Mouse (Mus musculus): Measurements from ENCODE around the gene Reg3a.
"Not testable (repeated sequence)": the region's sequence is repeated elsewhere in the genome, so short reads cannot be mapped to it uniquely, and the experiment has no call there.

Gene Reg3a

GRCm38 (mm10) chr6:78380409-78380808, at the start of gene Reg3a:
TSS of gene Reg3a (plus strand) at chr6:78380709.
- DNase-seq = no peak

- no peak for DNase-seq
Observed at GRCm38 (mm10) chr6:78331919-78332569, 48.5 kb upstream of the Reg3a start.

- no peak for DNase-seq
Observed at GRCm38 (mm10) chr6:78340296-78340695, 40.2 kb upstream of the Reg3a start.

GRCm38 (mm10) chr6:78341689-78342088, 38.8 kb upstream of the Reg3a start:
- no peak for DNase-seq

GRCm38 (mm10) chr6:78361971-78362563, 18.4 kb upstream of the Reg3a start:
- no peak for DNase-seq

- no peak for DNase-seq
Observed at GRCm38 (mm10) chr6:78370357-78370756, 10.2 kb upstream of the Reg3a start, which contains the start of gene Reg3b. TSS of gene Reg3b (plus strand) at chr6:78370657.

GRCm38 (mm10) chr6:78378765-78379164, 1.7 kb upstream of the Reg3a start, which contains the start of gene Reg3d:
TSS of gene Reg3d (minus strand) at chr6:78378865.
- no peak for DNase-seq

- DNase-seq = no peak
Observed at GRCm38 (mm10) chr6:78385609-78386008, 5.1 kb downstream of the Reg3a start.

GRCm38 (mm10) chr6:78395323-78395722, 14.8 kb downstream of the Reg3a start, which contains the start of gene Reg2:
TSS of gene Reg2 (plus strand) at chr6:78395623.
- DNase-seq = not testable (repeated sequence)

- DNase-seq = not testable (repeated sequence)
Observed at GRCm38 (mm10) chr6:78422411-78422810, 41.9 kb downstream of the Reg3a start, which contains the start of gene Reg1. TSS of gene Reg1 (plus strand) at chr6:78422711.

GRCm38 (mm10) chr6:78425497-78425896, 45.0 kb downstream of the Reg3a start:
- no peak for DNase-seq

Data from cerebellum, adult 11-12 months (tissue).